Mouse (Mus musculus) kidney, postnatal 0 days (tissue): ENCODE results near the gene Dnajc7. TPM values are rescaled to one million over a fixed set of nuclear protein-coding genes. Genes with fewer than 3 reads are reported as not detected.
A peak's percentile ranks its signal among the peaks of the same experiment; 100 is the strongest.

Experiments used
- ATAC-seq: fragments of 200-750 bp; cut with Nextera tagmentation; replicated peaks from 2 replicates; pipeline ENCODE4 v1.8.0; 2017; ENCODE audit warnings: low read depth, moderate number of reproducible peaks, moderate TSS enrichment, moderate library complexity; ENCODE audit not compliant: low FRiP score
- DNase-seq: peaks from one replicate; pipeline ENCODE4 v3.0.0-alpha.2; 2016; ENCODE audit warnings: low spot score
- H3K27ac ChIP-seq: fragments of 300-500 bp; sonication (generic); 2 replicates; pipeline ENCODE4 v1.5.1; 2014; ENCODE audit warnings: mild to moderate bottlenecking
- H3K27me3 ChIP-seq: fragments of 300-500 bp; sonication (generic); 2 replicates; pipeline ENCODE4 v1.6.1; 2014; ENCODE audit warnings: low read length, mixed read lengths; ENCODE audit not compliant: insufficient read depth
- H3K36me3 ChIP-seq: fragments of 300-500 bp; sonication (generic); 2 replicates; pipeline ENCODE4 v1.6.1; 2014; ENCODE audit warnings: low read length, mixed read lengths; ENCODE audit not compliant: insufficient read depth
- H3K4me1 ChIP-seq: fragments of 300-500 bp; sonication (generic); replicated peaks from 2 replicates; pipeline ENCODE4 v1.6.1; 2014; ENCODE audit warnings: antibody characterized with exemption, low read length, mixed read lengths; ENCODE audit not compliant: insufficient read depth
- H3K4me2 ChIP-seq: fragments of 300-500 bp; sonication (generic); 2 replicates; pipeline ENCODE4 v1.6.1; 2014; ENCODE audit warnings: mild to moderate bottlenecking, low read length, moderate library complexity, mixed read lengths
- H3K4me3 ChIP-seq: fragments of 300-500 bp; sonication (generic); replicated peaks from 2 replicates; pipeline ENCODE4 v1.5.1; 2014; ENCODE audit warnings: low read depth, low read length
- H3K9ac ChIP-seq: fragments of 300-500 bp; sonication (generic); 2 replicates; pipeline ENCODE4 v1.6.1; 2014; ENCODE audit warnings: low read depth, low read length
- H3K9me3 ChIP-seq: fragments of 300-500 bp; sonication (generic); replicated peaks from 2 replicates; pipeline ENCODE4 v1.6.1; 2016; ENCODE audit warnings: low read length, inconsistent platforms, mixed read lengths
- CTCF ChIP-seq: IDR thresholded peaks from 2 replicates; pipeline ENCODE4 v1.5.1; 2016; ENCODE audit warnings: antibody characterized with exemption, low read depth, mild to moderate bottlenecking, moderate library complexity
- WGBS: fragments of 180-500 bp; shearing (Covaris S2); extraction: QIAGEN DNeasy Blood & Tissue Kit; methylation state at CpG from one replicate; pipeline ENCODE4 v1.1.7; 2014; 5-methylcytosine and 5-hydroxymethylcytosine counted together
- polyA plus RNA-seq: library from polyadenylated mRNA; unstranded; fragments of >200 nt; fragmentation: Nextera tagmentation; extraction: Ambion mirVana; gene quantifications from 2 replicates; pipeline ENCODE4 v1.2.1, GENCODE M21; 2015

Dnajc7 gene
- polyA plus RNA-seq, 1 experiment from 2014 or later = 142 TPM

GRCm38 (mm10) chr11:100579116-100579799 is 40.7 kb downstream of the Dnajc7 start:
- no peaks in the 10 kb centered on the region for H3K27me3 ChIP-seq
- H3K36me3 ChIP-seq = peaks cover 35% of the 10 kb centered on the region
- no peaks in the 10 kb centered on the region for H3K4me1 ChIP-seq
- H3K9me3 ChIP-seq = no peaks in the 10 kb centered on the region
- no peak for ATAC-seq
- no peak overlapping the region for H3K9ac ChIP-seq
- TF ChIP-seq CTCF = no peak
- no peak overlapping the region for H3K27ac ChIP-seq
- whole genome bisulfite sequencing = 94% methylated on average over 9 of the region's 9 CpGs
- no peak overlapping the region for H3K4me2 ChIP-seq
- DNase-seq = no peak
- no peak overlapping the region for H3K4me3 ChIP-seq

- DNase-seq (no peak), ATAC-seq (no peak)
- Histone ChIP-seq H3K27me3 (no peaks in the 10 kb centered on the region), H3K36me3 (peaks cover 23% of the 10 kb centered on the region), H3K4me3 (no peak overlapping the region), H3K27ac (no peak overlapping the region), H3K9me3 (no peaks in the 10 kb centered on the region), H3K9ac (no peak overlapping the region), H3K4me2 (no peak overlapping the region), H3K4me1 (no peaks in the 10 kb centered on the region)
- TF ChIP-seq CTCF = no peak
- WGBS = 58% methylated on average over 8 of the region's 8 CpGs
Observed at GRCm38 (mm10) chr11:100577852-100578599, 41.9 kb downstream of the Dnajc7 start.

- Histone ChIP-seq H3K4me3 (no peak overlapping the region), H3K27me3 (no peaks in the 10 kb centered on the region; the same call in 1 of the 2 replicates), H3K27ac (no peak overlapping the region), H3K9ac (no peak overlapping the region), H3K9me3 (no peaks in the 10 kb centered on the region), H3K36me3 (peaks cover 14% of the 10 kb centered on the region; the same call in 1 of the 2 replicates), H3K4me2 (no peak overlapping the region), H3K4me1 (0 out of 2 replicates have a peak, but pooled peaks cover under 1% of the 10 kb centered on the region)
- no peak for ATAC-seq
- no peak for TF ChIP-seq CTCF
- WGBS = 75% methylated on average over 21 of the region's 21 CpGs
- no peak for DNase-seq
Observed at GRCm38 (mm10) chr11:100576256-100576655, 43.7 kb downstream of the Dnajc7 start.

GRCm38 (mm10) chr11:100575484-100575855 is 44.5 kb downstream of the Dnajc7 start:
- no peak for ATAC-seq
- no peak for TF ChIP-seq CTCF
- Histone ChIP-seq H3K4me3 (peak overlapping the region; percentile 60), H3K9ac (0 out of 2 replicates have a peak overlapping the region, but pooled peaks have one; percentile 46), H3K27ac (no peak overlapping the region), H3K27me3 (no peaks in the 10 kb centered on the region; the same call in 1 of the 2 replicates), H3K4me2 (peak overlapping the region; percentile 73), H3K36me3 (peaks cover 7% of the 10 kb centered on the region; the same call in 1 of the 2 replicates), H3K9me3 (no peaks in the 10 kb centered on the region), H3K4me1 (0 out of 2 replicates have a peak, but pooled peaks cover 7% of the 10 kb centered on the region)
- no peak for DNase-seq
- 60% methylated on average over 2 of the region's 2 CpGs for WGBS

- 1% methylated on average over 47 of the region's 47 CpGs for WGBS
- peak; percentile 55; the same call in 1 of the 2 replicates for ATAC-seq
- H3K4me2 ChIP-seq = peak within 1 kb of the TSS; percentile 73
Observed at GRCm38 (mm10) chr11:100574708-100575483, 45.1 kb downstream of the Dnajc7 start, which contains the start of gene Cnp. Gene Cnp, plus strand, starts transcription at chr11:100574904.

More at GRCm38 (mm10) chr11:100574708-100575483, 45.1 kb downstream of the Dnajc7 start, which contains the start of gene Cnp:
- no peaks in the 10 kb centered on the region; the same call in 1 of the 2 replicates for H3K27me3 ChIP-seq
- peak within 1 kb of the TSS; percentile 60 for H3K4me3 ChIP-seq
- H3K36me3 ChIP-seq = 0 out of 2 replicates have a peak, but pooled peaks cover 3% of the 10 kb centered on the region
- H3K9me3 ChIP-seq = no peaks in the 10 kb centered on the region
- H3K27ac ChIP-seq = peak within 1 kb of the TSS; percentile 48
- peak; percentile 23; the same call in 1 of the 2 replicates for TF ChIP-seq CTCF
- H3K4me1 ChIP-seq = 0 out of 2 replicates have a peak, but pooled peaks cover 7% of the 10 kb centered on the region
- DNase-seq = peak; percentile 83
- peak within 1 kb of the TSS; percentile 46 for H3K9ac ChIP-seq
